Mouse (Mus musculus) monocyte, adult 2 months (primary cell): Measurements from ENCODE around the gene Smg1.

ENCODE experiments used
- DNase-seq, 2 experiments: peaks; one replicate each; pipeline ENCODE4 v3.0.0; 2022; ENCODE audit warnings: low spot score in 2 of 2, low read depth in 1 of 2

Gene Smg1

DNA sequence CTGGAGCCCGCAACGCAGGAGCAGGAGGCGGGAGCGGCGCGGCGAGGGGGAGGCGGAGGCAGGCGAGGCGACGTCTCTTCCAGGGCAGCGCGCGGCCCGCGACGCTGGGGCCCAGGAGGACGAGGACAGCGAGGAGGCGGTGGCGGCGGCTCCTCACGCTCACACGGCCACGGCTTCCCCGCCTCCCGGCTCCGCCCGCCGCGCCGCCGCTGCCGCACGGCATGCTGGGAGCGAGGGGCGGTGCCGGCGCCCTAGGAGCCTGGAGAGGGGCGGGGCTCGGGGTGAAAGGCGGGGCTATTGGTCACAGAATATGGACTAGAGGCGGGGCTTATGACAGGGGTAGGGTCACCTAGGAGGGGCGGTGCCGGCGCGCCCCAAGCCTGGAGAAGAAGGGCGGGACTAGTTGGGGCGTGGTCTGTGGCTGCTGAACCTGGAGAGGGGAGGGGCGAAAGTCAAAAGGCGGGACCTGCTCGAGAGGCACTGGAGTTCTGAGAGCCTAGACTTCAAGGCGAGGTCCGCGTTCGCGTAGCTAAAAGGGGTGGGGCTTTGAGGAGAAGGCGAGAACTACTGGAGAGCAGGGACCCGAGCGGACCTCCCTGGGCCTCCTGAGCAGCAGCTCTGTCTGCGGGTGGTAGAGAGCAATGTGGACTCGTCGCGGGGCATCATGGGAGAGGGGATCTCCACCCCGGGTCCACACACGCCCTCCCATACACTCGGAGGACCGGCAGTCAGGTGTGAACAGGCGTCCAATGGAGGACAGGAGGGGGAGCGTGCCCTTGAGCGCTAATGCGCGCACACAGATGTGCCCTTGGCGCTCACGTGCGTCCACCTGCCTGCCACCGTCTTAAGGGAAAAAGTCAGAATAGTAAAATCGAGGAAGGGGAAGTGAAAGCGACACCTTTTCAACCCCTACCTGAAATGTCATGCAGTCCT lies at the start of gene Smg1:
Gene Smg1 (minus strand): TSS at position 218 of the 933 bp plus-strand sequence.
- peak; percentile 99 for DNase-seq

DNA sequence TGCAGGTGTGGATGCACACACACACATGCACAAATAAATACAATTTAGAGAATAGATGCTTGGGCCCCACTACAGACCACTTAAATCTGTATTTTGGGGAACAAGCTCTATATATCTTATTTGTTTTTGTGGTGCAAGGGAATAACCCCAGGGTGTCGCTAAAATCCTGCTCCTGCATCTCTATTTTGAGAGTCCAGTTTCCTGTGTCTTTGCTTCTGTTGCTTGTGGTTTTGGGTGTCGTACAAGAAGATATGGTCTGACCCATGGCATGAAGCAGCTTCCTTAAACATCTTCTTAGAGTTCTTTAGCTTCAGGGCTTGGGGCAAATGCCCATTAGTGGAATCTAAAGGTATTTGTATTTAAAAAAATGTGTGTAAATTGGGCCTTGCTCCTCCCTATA lies 39.7 kb upstream of the Smg1 start:
- DNase-seq, result no peak

DNA sequence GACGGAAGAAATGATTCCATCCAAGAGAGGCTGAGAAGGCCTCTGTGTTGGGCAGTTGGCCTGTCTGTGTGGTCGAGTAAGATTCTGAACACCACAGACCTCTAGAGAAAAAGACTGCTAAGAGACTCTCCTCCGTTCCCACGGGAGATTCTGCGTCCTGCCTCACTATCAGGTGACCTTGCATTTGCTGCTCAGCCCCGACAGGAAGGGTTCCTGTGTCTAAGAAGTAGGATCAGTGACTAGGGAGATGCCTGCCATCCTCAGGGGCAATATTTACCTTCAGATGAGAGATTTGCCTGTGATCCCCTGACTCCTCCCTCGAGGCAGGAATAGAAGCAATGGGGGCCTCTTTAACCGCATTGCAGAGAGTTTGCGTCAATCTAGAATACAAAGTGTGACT lies 39.1 kb upstream of the Smg1 start:
- no peak for DNase-seq

DNA sequence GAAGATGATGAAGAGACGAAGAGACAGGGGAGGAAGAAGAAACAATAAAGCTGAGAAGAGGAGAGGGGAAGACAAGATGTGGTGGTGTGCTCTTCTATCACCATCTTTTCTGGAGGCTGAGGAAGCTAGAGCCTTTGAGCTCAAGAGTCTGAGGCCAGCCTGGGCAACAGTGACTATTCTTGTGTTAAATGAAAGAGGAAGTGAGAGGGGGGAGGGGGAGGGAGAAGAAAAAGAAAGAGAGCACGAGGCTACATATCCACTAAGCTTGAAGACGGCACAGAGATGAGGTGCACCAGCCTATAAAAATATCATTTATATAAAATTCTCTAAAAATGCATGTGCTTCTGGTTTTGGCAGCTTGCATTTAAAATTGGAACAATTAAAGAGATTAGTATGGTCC lies 36.1 kb upstream of the Smg1 start:
- no peak for DNase-seq

DNA sequence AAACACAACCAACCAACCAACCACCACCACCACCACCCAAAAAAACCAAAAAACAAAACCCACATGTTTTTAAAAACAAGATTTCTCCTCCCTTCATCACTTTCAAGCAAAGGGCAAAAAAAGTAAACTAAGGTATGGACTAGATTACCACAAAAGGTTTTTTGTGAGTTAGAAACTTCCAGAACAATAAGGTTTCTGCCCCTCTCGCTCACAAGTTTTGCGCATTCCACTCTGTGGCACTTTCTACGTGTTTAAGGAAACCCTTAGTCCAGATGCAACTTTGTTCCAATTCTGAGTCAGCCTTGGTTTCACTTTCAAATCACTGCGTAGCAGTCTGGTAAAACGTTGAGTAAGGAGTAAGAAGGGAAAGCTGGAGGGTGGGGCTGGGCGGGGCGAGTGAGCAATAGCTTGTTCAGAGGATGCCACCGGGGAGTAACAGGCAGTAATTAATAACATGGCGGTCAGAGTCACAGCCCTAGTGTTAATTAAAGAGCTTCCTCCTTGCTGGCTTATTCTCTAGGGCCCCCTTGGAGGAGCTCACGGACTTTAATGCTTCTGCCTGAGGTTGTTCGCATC lies 34.0 kb upstream of the Smg1 start:
- DNase-seq, result peak; percentile 42 to 49

DNA sequence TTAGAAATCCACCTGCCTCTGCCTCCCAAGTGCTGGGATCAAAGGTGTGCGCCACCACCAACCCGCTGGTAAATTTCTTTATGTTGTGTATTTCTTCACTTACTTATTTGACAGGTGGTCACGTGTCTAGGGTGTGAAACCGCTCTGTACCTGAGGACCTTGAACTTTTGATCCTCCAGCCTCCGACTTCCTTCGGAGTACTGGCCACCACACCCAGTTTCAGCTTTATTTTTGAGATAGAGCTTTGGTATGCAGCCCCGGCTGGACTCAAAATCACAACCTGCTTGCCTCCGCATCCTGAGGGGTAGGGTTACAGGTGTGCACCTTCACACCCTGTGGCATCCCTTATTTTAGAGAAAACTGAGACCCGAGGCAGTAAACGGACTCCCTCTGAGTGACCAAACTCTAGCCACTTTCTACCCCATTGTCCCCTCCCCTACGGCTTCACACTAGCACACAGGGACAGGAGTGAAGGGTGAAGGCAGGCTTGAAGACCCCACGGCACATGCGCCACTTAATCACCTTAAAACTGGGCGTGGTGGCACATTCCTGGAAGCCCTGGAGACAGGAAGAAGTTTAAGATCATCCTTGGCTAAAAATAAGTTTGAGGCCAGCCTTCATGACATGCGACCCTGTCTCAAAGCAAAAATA lies 33.3 kb upstream of the Smg1 start:
- no peak for DNase-seq

DNA sequence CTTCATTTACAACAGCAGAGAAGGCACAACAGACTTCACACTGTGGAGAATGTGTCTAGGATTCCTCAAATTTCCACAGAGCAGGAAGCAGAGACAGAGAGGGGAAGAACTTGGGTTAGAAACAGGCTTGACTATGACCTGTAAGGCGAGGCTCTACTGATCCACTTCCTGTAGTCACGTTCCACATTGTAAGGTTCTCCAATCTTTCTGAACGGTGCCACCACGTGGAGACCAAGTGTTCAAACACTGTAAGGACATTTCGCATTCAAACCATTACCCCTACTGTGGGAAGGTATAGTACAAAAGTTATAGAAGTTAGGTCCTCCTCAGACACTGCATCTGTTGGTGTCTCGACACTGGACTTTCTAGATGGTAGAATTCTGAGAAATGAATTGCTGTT lies 31.8 kb upstream of the Smg1 start:
- DNase-seq, result no peak

DNA sequence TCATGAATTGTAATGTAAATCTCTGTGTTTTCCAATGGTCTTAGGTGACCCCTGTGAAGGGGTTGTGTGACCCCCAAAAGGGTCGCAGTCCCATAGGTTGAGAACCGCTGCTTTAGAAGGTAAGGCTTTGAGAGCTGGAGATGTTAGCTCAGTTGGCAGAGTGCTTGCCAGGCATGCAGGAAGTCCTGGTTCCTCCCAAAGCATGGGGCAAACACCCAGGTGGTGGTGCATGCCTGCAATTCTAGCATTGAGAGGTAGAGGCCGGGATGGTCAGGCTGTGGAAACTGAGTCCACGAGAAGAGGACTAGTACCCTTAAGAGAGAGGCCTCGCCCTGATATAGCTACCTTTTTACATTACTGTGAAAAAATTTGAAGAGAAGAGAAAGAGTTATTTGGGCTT lies 31.4 kb upstream of the Smg1 start:
- DNase-seq, result no peak

DNA sequence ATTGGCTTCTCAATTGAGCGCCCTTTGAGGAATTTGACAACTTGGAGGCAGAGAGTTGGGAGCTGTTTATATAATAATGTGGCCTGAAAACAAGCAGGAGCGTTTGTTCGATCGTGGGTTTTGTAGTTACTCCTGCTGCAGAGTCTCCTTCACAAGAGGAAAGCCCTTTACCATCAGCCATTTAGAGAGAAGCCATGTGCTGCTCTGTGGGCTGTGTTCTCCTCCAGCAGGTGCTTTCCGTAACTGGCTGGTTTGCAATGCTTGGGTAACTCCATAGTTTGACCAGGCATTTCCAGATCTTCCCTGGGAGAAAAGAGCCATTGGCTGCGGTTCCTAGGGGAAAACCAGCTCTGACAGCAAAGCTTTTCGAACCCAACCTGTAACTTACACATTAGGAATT lies 30.7 kb upstream of the Smg1 start:
- no peak for DNase-seq

DNA sequence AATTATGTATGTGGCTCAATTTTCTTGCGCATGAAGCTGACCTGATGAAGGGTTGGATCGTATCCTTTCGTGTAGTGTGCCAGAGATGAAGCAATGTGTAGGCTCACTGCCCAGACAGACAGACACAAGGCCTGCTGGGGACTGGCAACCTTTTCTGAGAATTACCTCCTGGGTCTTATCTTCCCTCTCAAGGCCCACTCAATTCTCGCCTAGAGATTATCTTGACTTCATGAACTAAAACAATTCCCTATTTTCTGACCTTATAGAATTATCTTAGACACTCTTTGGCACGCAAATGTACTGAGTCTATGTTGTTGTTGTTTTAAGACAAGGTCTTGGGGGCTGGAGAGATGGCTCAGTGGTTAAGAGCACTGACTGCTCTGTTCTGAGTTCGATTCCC lies 22.6 kb upstream of the Smg1 start:
- DNase-seq, result no peak

DNA sequence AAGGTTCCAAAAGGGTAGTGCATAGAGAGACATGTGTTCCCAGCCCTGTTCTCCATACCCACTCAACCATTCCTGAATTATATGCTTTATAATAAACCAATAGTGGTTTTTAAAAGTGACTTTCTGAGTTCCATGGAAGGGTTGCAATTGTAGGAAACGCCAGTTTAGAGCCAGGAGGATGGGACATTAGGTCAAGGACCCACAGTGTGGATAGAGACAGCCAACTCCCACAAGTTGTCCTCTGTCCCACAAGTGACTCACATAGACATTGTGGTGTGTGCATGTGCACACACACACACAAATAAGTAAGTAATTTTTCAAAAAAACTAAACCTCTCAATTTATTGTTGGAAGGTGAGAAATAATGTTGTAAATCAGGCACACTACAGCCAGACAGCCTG lies 20.1 kb upstream of the Smg1 start:
- no peak for DNase-seq

DNA sequence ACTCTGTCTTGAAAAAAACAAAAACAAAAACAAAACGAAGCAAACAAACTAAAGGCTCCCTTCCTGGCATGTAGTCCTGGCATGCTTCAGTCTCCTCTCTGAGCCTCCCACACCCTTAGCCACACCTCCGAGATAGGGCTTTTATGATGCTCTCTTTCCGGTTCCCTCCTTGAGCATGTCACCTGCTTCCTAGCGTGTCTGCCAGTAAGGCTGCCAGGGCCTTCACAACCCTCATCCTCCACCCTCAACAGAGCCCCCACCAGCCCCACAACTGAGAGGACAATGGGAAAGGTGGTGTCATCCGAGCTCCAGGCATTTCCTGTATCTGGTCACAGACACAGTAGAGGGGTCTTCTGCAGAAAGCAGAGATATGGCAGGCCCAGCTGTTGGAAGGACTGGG lies 18.9 kb upstream of the Smg1 start:
- DNase-seq, result no peak

DNA sequence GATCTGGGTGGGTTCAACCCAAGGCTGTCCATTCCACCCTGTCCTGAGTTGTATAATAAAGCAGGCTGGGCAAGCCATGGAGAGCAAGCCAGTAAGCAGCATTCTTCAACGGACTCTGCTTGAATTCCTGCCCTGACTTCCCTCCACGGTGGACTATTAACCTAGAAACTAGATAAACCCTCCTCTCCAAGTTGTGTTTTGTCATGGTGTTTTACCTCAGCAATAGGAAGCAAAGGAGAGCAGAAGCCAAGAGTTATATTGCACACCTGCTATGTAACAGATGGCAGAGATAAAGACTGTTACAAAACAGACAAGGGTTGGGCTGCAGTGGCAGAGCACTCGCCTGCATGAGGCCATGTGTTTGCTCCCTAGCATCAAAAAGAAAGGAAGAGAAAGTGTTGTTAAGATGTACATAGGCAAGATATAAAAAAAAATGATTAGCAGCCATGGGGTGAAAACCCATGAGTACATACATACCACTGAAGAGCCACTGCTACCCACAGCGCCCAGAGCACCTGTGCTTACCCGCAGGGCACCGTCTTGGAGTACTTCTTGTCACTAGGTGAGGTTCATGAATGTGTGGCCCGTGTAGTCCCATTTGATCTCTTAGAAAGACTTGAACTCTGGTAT lies 16.3 kb upstream of the Smg1 start:
- DNase-seq, result no peak

DNA sequence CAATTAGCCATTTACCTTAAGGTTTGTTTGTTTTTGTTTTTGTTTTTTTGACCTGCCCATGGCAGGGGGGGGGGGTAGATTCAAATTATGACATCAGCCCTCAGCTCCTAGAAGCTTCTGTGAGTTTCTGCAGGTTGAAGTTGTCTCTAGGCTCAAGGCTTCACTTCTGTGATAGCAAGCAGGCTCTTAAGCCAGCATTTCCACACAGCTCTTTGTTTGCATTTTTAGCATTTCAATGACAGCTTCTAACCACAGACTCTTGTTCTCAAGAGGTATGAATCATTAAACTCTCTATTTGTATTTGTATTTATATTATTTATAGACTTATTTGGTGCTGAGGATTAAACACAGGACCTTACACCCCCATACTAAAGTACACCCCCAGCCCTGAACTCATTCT lies 15.0 kb upstream of the Smg1 start:
- DNase-seq, result no peak

DNA sequence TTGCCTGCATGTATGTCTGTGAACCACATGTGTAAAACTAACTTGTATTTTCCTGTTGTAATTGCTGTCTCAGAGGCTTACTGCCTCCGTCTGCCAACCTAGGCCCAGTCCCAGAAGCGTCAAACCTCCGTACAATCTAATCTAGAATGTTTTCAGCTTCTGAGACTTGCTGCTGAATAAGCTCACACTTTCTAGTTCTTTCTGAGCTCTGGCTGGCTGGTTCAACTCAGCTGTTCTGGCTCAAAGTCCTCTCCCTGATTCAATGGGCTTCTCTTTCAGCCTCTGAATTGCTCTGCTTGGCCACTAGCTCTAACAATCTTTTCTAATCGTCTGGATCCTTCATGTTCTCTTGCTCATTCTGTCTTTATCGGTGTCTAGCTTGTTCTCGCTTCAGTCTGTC lies 13.3 kb upstream of the Smg1 start:
- no peak for DNase-seq

DNA sequence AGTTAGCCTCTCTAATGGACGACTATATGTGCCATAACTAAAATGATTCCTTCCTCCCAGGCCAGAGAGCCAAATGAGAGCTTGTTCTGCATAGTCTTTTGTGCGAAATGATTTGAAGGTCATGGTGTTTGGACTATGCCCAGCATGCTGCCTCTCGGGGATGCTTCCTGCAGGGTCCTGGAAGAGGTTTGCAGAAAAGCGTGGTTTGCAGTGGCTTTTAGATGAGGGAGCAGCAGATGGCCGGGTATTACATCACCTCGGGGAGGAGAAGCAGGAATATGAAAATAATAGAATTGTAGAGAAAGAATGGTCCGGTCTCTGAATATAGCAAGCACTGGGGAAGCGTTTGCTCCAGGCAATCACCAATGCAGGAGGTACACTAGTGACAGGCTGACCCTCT lies 11.0 kb upstream of the Smg1 start:
- DNase-seq, result no peak

DNA sequence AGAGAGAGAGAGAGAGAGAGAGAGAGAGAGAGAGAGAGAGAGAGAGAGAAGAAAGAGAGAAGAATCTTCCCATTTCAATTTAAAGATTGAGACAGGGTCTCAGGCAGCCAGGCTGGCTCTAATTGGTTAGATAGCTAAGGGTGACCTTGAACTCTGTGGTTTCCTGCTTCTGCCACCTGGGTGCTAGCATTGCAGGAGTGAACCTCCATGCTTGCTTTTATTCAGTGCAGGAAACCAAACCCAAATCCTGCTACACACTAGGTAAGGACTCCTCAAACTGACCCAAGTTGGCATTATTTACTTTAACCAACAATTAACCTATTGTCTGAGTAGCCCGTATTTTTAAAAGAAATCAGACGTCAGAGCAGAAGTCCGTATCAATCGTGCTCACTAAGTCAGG lies 10.5 kb upstream of the Smg1 start:
- DNase-seq, result no peak

DNA sequence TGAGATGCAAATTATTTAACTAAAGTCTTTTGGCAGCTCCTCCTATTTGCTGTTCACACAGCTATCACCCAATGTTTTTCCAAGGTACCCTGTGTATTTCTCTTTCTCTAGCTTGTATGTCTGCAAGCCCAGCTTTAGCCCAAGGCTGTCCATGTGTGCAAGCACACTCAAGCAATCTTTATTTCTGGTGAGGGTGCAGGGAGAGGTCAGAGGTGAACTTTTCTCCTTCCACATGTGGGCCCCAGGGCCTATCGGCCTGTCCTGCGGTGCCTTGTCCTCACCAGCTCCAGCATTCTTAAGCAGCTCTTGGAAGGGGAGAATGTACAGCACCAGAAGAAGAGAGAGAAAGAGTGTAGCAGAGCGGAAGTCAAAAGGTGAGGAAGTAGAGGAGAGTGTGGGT lies 9.5 kb upstream of the Smg1 start:
- DNase-seq, result no peak

DNA sequence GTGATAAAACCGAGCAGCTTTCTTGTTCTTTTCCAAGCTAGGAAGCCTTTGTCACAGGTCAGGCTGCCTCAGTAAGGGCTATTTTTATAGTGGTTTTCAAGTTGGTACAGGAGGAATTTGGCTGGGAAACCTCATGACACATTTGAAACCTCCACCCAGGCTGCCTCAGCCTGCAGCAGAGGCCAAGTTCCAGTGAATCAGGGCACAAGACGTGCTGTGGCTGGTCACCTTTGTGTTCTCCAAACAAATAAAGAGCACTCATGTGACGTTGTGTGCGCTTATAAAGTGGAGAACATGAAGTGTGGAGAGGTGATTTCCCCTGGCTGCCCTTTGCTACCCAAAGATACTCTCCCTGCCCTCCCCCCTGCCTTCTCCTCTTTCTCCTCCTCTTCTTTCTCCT lies 8.9 kb upstream of the Smg1 start:
- DNase-seq, result no peak

DNA sequence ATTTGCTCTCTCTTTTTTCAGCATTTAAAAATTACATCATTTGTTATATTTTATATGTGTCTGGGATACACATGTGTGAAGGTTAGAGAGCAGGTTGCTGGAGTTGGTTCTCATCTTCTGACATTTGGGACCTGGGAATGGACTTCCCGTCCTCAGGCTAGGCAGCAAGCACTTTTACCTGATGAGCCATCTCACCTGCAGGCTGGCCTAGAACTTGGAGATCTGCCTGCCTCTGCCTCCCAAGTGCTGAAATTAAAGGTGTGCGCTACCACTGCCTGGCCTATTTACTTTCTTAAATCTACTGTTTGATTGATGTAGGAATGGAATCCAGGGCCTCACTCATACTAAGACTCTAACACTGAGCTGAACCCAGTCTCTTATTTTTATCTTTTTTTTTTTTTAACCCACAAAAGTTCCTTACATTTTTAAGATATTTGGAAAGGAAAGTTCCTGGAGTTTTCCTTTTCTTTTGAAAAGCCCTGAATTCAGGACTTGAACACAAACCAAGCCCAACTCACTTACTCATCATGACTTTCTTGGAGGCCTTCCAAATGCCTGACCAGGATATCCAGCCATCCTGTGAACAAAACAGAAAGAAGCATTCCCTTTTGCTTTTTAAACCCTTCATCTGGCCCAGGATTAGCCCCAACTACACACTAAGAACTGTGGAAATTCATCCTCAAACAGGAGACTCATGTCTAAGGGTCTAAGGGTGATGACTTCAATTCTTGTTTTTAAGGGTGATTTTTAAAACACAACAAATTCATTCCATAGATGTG lies 8.1 kb upstream of the Smg1 start:
- DNase-seq, result no peak

DNA sequence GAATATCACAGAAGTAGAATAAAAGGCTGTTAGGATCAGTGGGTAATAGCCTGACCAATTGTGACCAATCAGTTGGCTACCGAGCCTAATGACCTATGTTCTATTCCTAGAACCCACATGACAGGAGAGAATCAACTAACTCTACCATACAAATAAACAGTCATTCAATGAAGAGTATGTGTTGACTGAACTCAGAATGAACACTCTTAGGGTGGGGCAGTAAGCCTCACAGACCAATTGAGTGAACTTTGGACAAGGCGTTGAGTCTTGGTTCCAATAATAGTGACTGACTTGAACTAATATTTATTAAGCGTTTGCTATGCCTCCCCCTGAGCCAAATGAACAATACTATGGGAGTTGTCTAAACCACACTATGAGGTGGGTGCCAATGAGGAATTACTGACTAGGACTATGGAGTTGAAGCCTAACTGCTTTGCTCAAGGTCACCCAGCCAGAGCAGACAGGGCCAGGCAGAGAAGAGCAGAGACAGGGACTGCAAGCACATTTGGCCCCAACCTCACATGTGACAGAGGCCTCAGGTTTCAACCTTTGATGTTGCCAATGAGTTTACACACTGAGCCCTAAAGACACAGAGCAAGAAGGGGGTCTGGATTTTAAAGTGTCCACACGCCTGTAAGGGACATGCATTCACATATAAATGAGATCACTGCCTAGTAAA lies 7.2 kb upstream of the Smg1 start:
- no peak for DNase-seq
